Mouse (Mus musculus) ES-E14 (cell line): ENCODE results near the gene Rbmxl1. TPM values are rescaled to one million over a fixed set of nuclear protein-coding genes. Genes with fewer than 3 reads are reported as not detected.

Experiments
- DNase-seq: peaks from one replicate; pipeline ENCODE4 v3.0.0-alpha.2; 2013; ENCODE audit warnings: low read depth, low spot score
- H3K27ac ChIP-seq: 2 replicates; pipeline ENCODE4 v1.5.1; 2012; ENCODE audit warnings: low read depth, mild to moderate bottlenecking, low read length, moderate library complexity, mixed read lengths; ENCODE audit not compliant: poor library complexity, insufficient read depth, severe bottlenecking
- H3K36me3 ChIP-seq: 2 replicates; pipeline ENCODE4 v1.6.1; 2012; ENCODE audit warnings: mild to moderate bottlenecking, low read length, moderate library complexity, mixed read lengths; ENCODE audit not compliant: control insufficient read depth, poor library complexity, insufficient read depth, severe bottlenecking
- H3K4me1 ChIP-seq, 2 experiments: fragments of 150-350 bp in 1 of 2; sonication (generic) in 1 of 2; 2 replicates each; pipeline ENCODE4 v1.6.1; 2012; ENCODE audit warnings: low read length in 2 of 2, mild to moderate bottlenecking in 1 of 2, mixed read lengths in 1 of 2; ENCODE audit not compliant: control insufficient read depth in 2 of 2, insufficient read depth in 2 of 2, poor library complexity in 1 of 2
- H3K4me3 ChIP-seq, 2 experiments: fragments of 150-350 bp in 1 of 2; sonication (generic) in 1 of 2; 2 replicates each; pipeline ENCODE4 v1.5.1; 2012; ENCODE audit warnings: low read length in 2 of 2, low read depth in 1 of 2, mild to moderate bottlenecking in 1 of 2, mixed read lengths in 1 of 2; ENCODE audit not compliant: insufficient read depth in 1 of 2, poor library complexity in 1 of 2, severe bottlenecking in 1 of 2
- H3K9ac ChIP-seq: 2 replicates; pipeline ENCODE4 v1.6.1; 2012; ENCODE audit warnings: low read depth, mild to moderate bottlenecking, low read length, mixed read lengths; ENCODE audit not compliant: poor library complexity, insufficient read depth, severe bottlenecking
- H3K9me3 ChIP-seq: fragments of 150-350 bp; sonication (generic); 2 replicates; pipeline ENCODE4 v1.6.1; 2012; ENCODE audit warnings: low read depth, mild to moderate bottlenecking, low read length; ENCODE audit not compliant: control insufficient read depth, insufficient read depth
- CHD2 ChIP-seq: IDR thresholded peaks from 2 replicates; pipeline ENCODE4 v1.6.1; 2014; ENCODE audit warnings: mild to moderate bottlenecking, low read depth, low read length, inconsistent platforms
- HCFC1 ChIP-seq: IDR thresholded peaks from 2 replicates; pipeline ENCODE4 v1.6.1; 2012; ENCODE audit warnings: low read length, inconsistent platforms, borderline replicate concordance; ENCODE audit not compliant: insufficient read depth
- MAFK ChIP-seq: IDR thresholded peaks from 2 replicates; pipeline ENCODE4 v1.6.1; 2014; ENCODE audit warnings: mild to moderate bottlenecking, low read depth, low read length, inconsistent platforms; ENCODE audit not compliant: insufficient read depth
- ZC3H11A ChIP-seq: IDR thresholded peaks from 2 replicates; pipeline ENCODE4 v1.6.1; 2012; ENCODE audit warnings: low read depth, mild to moderate bottlenecking, inconsistent platforms, low read length, borderline replicate concordance
- ZNF384 ChIP-seq: IDR thresholded peaks from 2 replicates; pipeline ENCODE4 v1.6.1; 2012; ENCODE audit warnings: low read depth, low read length, inconsistent platforms
- in situ Hi-C, 2 experiments: fragments of 600-800 bp; cut with MboI; formaldehyde crosslinking; loops; one replicate each; pipeline ENCODE4 v1.15.1; 2025; ENCODE audit warnings: low sequenced_read_pairs in 2 of 2, inconsistent platforms in 1 of 2; ENCODE audit not compliant: unreplicated experiment in 2 of 2
- total RNA-seq: library from RNA; depleted of rRNA; stranded (reverse); fragments of 300-350 nt; gene quantifications from 2 replicates; pipeline ENCODE4 v1.2.3, GENCODE M21; 2012

Gene Rbmxl1
- total RNA-seq, 1 experiment, result 124 TPM

GRCm38 (mm10) chr8:78493031-78493430 lies 15.7 kb downstream of the Rbmxl1 start:
- Histone ChIP-seq H3K9me3 (no peaks in the 10 kb centered on the region), H3K4me3 (no peak overlapping the region), H3K27ac (no peak overlapping the region; the same call in 1 of the 2 replicates), H3K36me3 (no peaks in the 10 kb centered on the region), H3K9ac (no peak overlapping the region), H3K4me1 (peaks cover 8 to 10% of the 10 kb centered on the region in 2 experiments; a peak in 3 of 4 replicates)
- no peak for DNase-seq
- no peak for TF ChIP-seq MAFK
- no peak for TF ChIP-seq ZC3H11A
- TF ChIP-seq ZNF384, result no peak
- no peak for TF ChIP-seq HCFC1
- TF ChIP-seq CHD2, result no peak
- in situ Hi-C loops, result no loop called here

GRCm38 (mm10) chr8:78489733-78490132 lies 19.0 kb downstream of the Rbmxl1 start:
- no peak overlapping the region; the same call in 1 of the 2 replicates for H3K27ac ChIP-seq
- peak overlapping the region in 1 of 2 experiments; percentile 54; a peak in 2 of 4 replicates for H3K4me3 ChIP-seq
- no peak overlapping the region for H3K9ac ChIP-seq
- H3K9me3 ChIP-seq, result no peaks in the 10 kb centered on the region
- H3K4me1 ChIP-seq, result peaks cover 10% of the 10 kb centered on the region in 2 experiments; a peak in 3 of 4 replicates
- H3K36me3 ChIP-seq, result no peaks in the 10 kb centered on the region
- no peak for DNase-seq
- no peak for TF ChIP-seq ZC3H11A
- TF ChIP-seq MAFK, result 0 out of 2 replicates have a peak, but pooled peaks have one; percentile 55
- in situ Hi-C loops, result no loop called here

GRCm38 (mm10) chr8:78477051-78477829 lies 31.5 kb downstream of the Rbmxl1 start:
- H3K4me3 ChIP-seq, result no peak overlapping the region
- in situ Hi-C loops, result no loop called here
- peaks cover 0 to 2% of the 10 kb centered on the region in 2 experiments; a peak in 1 of 4 replicates for H3K4me1 ChIP-seq
- no peaks in the 10 kb centered on the region for H3K9me3 ChIP-seq
- no peak overlapping the region for H3K9ac ChIP-seq
- H3K27ac ChIP-seq, result no peak overlapping the region
- peak; percentile 43 for DNase-seq
- TF ChIP-seq ZNF384, result no peak
- TF ChIP-seq MAFK, result no peak
- no peak for TF ChIP-seq HCFC1
- TF ChIP-seq CHD2, result no peak
- H3K36me3 ChIP-seq, result no peaks in the 10 kb centered on the region

GRCm38 (mm10) chr8:78467889-78468288 lies 40.8 kb downstream of the Rbmxl1 start:
- Histone ChIP-seq H3K27ac (no peak overlapping the region), H3K4me3 (no peak overlapping the region), H3K9ac (no peak overlapping the region), H3K4me1 (no peaks in the 10 kb centered on the region), H3K9me3 (no peaks in the 10 kb centered on the region), H3K36me3 (no peaks in the 10 kb centered on the region)
- no peak for TF ChIP-seq CHD2
- no peak for TF ChIP-seq HCFC1
- 0 out of 2 replicates have a peak, but pooled peaks have one; percentile 58 for TF ChIP-seq ZC3H11A
- TF ChIP-seq MAFK, result no peak
- TF ChIP-seq ZNF384, result no peak
- peak; percentile 69 for DNase-seq
- in situ Hi-C loops, result loop anchor here (10.0 to 25.0 kb wide), 4 partner anchors 223 to 406 kb away; no protein-coding TSS in a partner anchor

GRCm38 (mm10) chr8:78463941-78464340 lies 44.8 kb downstream of the Rbmxl1 start:
- no peak for DNase-seq
- Histone ChIP-seq H3K9ac (no peak overlapping the region), H3K4me1 (no peaks in the 10 kb centered on the region), H3K4me3 (no peak overlapping the region), H3K9me3 (no peaks in the 10 kb centered on the region), H3K36me3 (no peaks in the 10 kb centered on the region), H3K27ac (no peak overlapping the region)
- TF ChIP-seq MAFK, result no peak
- TF ChIP-seq CHD2, result no peak
- no peak for TF ChIP-seq ZNF384
- no peak for TF ChIP-seq HCFC1
- TF ChIP-seq ZC3H11A, result no peak
- in situ Hi-C loops, result loop anchor here (10.0 to 25.0 kb wide), 4 partner anchors 219 to 402 kb away; no protein-coding TSS in a partner anchor
